Mouse (Mus musculus): ENCODE data around the gene Grap2. TPM values are rescaled to one million over a fixed set of nuclear protein-coding genes. Genes with fewer than 3 reads are reported as not detected.
A peak's percentile ranks its signal among the peaks of the same experiment; 100 is the strongest.

Grap2 gene
- polyA plus RNA-seq, 1 experiment from 2014 or later, result 0.41 TPM

DNA sequence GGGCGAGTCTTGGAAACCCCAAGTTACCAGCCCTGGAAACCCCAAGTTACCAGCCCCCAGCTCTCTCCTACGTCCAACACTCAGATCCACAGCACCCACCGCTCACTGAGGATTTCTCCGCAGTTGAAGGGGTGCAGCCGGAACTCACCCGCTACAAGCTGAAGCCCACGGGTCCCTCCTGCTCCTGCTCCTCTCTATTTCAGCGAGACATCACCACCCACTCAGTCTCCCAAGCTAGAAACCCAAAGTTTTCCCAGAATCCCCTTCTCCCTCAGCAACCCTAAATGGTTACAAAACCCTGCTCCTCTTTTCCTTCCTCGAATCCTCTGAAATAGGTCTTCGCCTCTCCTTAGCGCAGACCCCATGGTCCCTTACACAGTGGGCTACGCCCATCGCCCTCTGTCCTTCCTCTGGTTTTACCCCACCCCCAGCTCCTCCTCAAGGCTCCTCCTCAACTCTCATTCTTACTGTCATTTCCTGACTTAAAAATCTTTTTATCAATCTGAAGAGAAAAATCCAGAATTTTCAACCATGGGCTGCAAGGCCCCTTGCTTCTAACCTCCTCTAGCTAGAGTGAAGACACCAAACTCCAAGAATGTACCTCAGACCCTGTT is 60.0 kb downstream of the Grap2 start:
- no peaks in the 10 kb centered on the region for H3K27me3 ChIP-seq (replicated peaks)
- H3K36me3 ChIP-seq (replicated peaks), result no peaks in the 10 kb centered on the region
- peaks cover 7% of the 10 kb centered on the region for H3K4me1 ChIP-seq
- no peak overlapping the region for H3K9ac ChIP-seq
- H3K9me3 ChIP-seq, result no peaks in the 10 kb centered on the region
- no peak overlapping the region for H3K4me3 ChIP-seq
- WGBS, result 89% methylated on average over 13 of the region's 13 CpGs
- no peak overlapping the region for H3K27ac ChIP-seq
- H3K4me2 ChIP-seq, result no peak overlapping the region
- ATAC-seq (replicated peaks), result no peak

GRCm38 (mm10) chr15:80634391-80635193 is 62.2 kb downstream of the Grap2 start:
- Histone ChIP-seq H3K27ac (no peak overlapping the region), H3K36me3 (replicated peaks) (no peaks in the 10 kb centered on the region), H3K27me3 (replicated peaks) (no peaks in the 10 kb centered on the region), H3K4me2 (no peak overlapping the region), H3K4me3 (no peak overlapping the region), H3K9me3 (no peaks in the 10 kb centered on the region), H3K4me1 (peaks cover 7% of the 10 kb centered on the region), H3K9ac (no peak overlapping the region)
- ATAC-seq (replicated peaks), result no peak
- WGBS, result 60% methylated on average over 11 of the region's 11 CpGs

DNA sequence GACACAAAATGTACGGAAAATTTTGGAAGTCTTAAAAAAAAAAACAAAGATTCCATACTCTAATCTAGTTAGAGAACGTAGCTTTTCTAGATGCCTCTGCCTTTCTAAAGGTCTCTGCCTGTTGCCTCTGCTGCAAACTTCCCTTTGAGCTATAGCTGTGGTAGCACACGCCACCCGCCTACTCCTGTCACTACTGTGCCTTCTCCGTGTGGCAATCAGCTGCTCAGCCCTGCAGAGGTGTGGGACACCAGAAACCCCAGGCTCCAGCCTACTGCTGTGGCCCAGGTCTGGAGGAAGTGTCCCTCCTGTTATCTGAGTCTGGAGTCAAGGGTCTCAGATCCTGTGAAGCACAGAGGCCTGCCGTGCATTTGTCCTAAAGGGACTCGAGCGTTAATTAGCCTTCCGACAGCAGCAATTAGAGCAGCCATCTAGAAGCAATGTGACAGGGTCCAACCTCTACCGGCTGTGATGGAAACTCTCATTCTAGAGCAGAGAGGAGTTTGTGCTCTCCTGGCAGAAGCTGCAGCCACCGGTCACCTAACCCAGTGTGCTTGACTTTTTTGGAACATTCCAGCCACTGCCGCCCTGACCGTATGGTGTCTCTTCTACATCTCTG is 64.5 kb downstream of the Grap2 start:
- no peak overlapping the region for H3K9ac ChIP-seq
- no peaks in the 10 kb centered on the region for H3K4me1 ChIP-seq
- no peaks in the 10 kb centered on the region for H3K36me3 ChIP-seq (replicated peaks)
- no peak for ATAC-seq (replicated peaks)
- H3K4me2 ChIP-seq, result no peak overlapping the region
- H3K27me3 ChIP-seq (replicated peaks), result no peaks in the 10 kb centered on the region
- 67% methylated on average over 13 of the region's 13 CpGs for WGBS
- no peak overlapping the region for H3K27ac ChIP-seq
- H3K4me3 ChIP-seq, result no peak overlapping the region
- no peaks in the 10 kb centered on the region for H3K9me3 ChIP-seq

- no peak for ATAC-seq (replicated peaks)
- Histone ChIP-seq H3K36me3 (replicated peaks) (no peaks in the 10 kb centered on the region), H3K27me3 (replicated peaks) (no peaks in the 10 kb centered on the region), H3K4me3 (no peak overlapping the region), H3K9ac (no peak overlapping the region), H3K27ac (no peak overlapping the region), H3K4me2 (no peak overlapping the region), H3K4me1 (no peaks in the 10 kb centered on the region), H3K9me3 (no peaks in the 10 kb centered on the region)
- WGBS, result 57% methylated on average over 11 of the region's 11 CpGs
These were observed 66.8 kb downstream of the Grap2 start for GRCm38 (mm10) chr15:80639071-80639702.

DNA sequence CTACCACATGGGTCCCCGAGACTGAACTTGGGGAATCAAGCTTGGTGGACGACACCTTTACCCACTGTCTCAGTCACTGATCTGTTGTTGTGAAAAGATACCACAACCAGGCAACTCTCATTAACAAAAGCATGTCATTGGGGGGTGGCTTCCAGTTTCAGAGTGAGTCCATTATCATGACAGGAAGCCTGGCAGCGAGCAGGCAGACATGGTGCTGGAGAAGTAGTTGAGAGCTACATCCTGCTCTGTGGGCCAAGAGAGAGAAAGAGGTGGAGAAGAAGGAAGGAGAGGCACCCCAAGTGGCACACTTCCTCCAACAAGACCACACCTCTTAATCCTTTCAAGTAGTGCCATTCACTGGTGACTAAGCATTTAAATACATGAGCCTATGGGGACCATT is 67.5 kb downstream of the Grap2 start:
- H3K9ac ChIP-seq, result no peak overlapping the region
- H3K9me3 ChIP-seq, result no peaks in the 10 kb centered on the region
- no peak overlapping the region for H3K27ac ChIP-seq
- WGBS, result 82% methylated on average over 3 of the region's 3 CpGs
- H3K4me3 ChIP-seq, result no peak overlapping the region
- H3K36me3 ChIP-seq (replicated peaks), result no peaks in the 10 kb centered on the region
- H3K27me3 ChIP-seq (replicated peaks), result no peaks in the 10 kb centered on the region
- H3K4me2 ChIP-seq, result no peak overlapping the region
- no peaks in the 10 kb centered on the region for H3K4me1 ChIP-seq
- ATAC-seq (replicated peaks), result no peak

DNA sequence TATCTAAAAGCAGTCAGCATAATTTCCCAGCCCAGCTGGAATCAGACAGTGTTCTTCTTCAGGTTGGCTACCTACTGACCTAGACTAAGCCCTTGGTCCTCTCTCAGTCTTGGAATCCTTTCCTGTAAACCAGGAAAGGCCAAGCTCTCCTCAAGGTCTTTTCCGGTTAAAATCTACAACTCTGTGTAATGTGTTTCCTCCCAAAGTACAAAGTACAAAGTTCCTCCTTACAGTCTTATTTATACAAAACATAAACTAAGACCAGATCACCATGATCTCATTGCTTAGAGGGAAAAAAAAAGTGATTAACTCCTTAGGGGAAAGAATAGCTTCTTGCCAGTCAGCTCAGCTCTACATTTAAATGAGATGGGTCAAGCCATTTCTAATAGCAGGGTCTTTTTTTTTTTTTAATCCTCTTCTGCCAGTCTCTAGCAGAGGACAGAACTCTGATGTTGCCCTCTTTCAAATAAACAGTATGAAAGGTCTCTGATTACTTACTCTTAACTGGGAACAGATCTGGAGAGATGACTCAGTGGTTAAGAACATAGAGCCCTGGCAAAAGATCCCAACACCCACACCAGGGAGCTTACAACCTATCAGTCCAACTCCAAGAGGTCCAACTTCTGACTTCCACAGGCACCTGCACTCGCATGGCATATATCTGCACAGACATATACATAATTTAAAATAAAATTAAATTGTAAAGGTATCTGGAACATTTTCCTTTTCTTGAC is 69.5 kb downstream of the Grap2 start:
- H3K4me1 ChIP-seq, result no peaks in the 10 kb centered on the region
- H3K27me3 ChIP-seq (replicated peaks), result no peaks in the 10 kb centered on the region
- 90% methylated on average over 2 of the region's 2 CpGs for WGBS
- H3K27ac ChIP-seq, result no peak overlapping the region
- no peak for ATAC-seq (replicated peaks)
- H3K4me2 ChIP-seq, result no peak overlapping the region
- H3K36me3 ChIP-seq (replicated peaks), result no peaks in the 10 kb centered on the region
- no peaks in the 10 kb centered on the region for H3K9me3 ChIP-seq
- no peak overlapping the region for H3K9ac ChIP-seq
- no peak overlapping the region for H3K4me3 ChIP-seq

DNA sequence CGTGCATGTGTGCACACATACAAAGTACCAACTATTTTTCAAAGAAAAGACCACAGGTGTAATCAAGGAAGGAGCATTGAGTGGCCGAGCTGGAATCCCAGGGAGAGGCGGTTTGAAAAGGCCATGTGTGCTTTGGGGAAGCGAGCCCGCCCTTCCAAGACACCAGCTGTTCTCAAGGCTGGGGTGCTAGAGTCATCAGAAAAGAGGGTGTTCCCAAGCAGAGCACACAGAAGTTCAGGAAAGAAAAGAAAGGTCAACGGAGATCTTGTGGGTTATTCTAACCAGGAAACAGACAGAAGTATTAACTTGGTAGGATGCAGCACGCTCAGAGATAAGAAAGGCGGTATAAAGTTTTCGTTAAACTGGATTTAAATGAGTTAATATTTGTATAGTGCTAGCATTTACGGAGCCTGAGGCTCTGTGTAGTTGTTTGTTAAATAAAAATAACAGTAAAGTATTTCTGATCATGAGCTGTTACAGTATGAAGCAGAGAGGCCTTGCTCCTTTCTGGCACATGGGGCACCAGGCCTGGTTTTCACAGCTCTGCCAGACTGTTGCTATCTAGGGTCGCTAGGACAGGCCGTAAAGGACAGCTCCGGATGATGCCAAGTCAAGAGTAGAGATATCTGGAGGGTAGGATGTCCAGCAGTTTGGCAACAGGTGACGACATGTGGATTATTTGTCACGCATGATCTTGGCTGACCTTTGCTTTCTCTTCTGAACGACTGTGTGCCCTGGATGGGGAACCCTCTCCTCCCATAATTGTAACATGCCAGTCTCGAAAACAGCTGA is 72.8 kb downstream of the Grap2 start:
- H3K27ac ChIP-seq, result no peak overlapping the region
- no peak overlapping the region for H3K4me2 ChIP-seq
- ATAC-seq (replicated peaks), result no peak
- H3K9me3 ChIP-seq, result no peaks in the 10 kb centered on the region
- H3K27me3 ChIP-seq (replicated peaks), result no peaks in the 10 kb centered on the region
- no peak overlapping the region for H3K4me3 ChIP-seq
- H3K9ac ChIP-seq, result no peak overlapping the region
- no peaks in the 10 kb centered on the region for H3K36me3 ChIP-seq (replicated peaks)
- H3K4me1 ChIP-seq, result no peaks in the 10 kb centered on the region
- 85% methylated on average over 17 of the region's 17 CpGs for WGBS

- H3K27me3 ChIP-seq (replicated peaks), result no peaks in the 10 kb centered on the region
- H3K27ac ChIP-seq, result no peak overlapping the region
- no peak overlapping the region for H3K9ac ChIP-seq
- H3K36me3 ChIP-seq (replicated peaks), result no peaks in the 10 kb centered on the region
- H3K4me2 ChIP-seq, result no peak overlapping the region
- H3K9me3 ChIP-seq, result no peaks in the 10 kb centered on the region
- H3K4me3 ChIP-seq, result no peak overlapping the region
- peaks cover 5% of the 10 kb centered on the region; the same call in 1 of the 2 replicates for H3K4me1 ChIP-seq
- ATAC-seq (replicated peaks), result no peak
- 79% methylated on average over 15 of the region's 15 CpGs for WGBS
These were observed 76.7 kb downstream of the Grap2 start for GRCm38 (mm10) chr15:80648977-80649606.

DNA sequence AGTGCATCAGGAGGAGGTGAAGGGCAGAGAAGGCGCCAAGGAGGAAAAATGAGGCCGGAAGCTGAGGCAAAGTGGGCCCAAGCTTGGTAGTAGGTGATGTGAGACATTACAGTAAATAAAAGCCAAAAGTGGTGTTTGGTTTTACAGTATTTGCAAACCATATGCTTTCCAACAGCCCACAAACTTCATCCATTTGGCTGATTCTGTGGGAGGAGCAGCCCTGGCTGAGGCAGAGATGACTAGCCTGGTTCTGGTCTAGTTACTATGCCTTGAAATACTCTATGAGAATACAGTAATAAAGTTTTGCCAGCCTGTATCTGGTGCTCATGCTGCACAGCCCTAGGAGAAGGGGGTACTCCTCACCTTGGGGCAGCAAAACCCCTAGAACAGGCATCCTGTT is 78.0 kb downstream of the Grap2 start:
- Histone ChIP-seq H3K9me3 (no peaks in the 10 kb centered on the region), H3K4me1 (peaks cover 5% of the 10 kb centered on the region; the same call in 1 of the 2 replicates), H3K27ac (no peak overlapping the region), H3K36me3 (replicated peaks) (no peaks in the 10 kb centered on the region), H3K4me3 (no peak overlapping the region), H3K4me2 (no peak overlapping the region), H3K9ac (no peak overlapping the region), H3K27me3 (replicated peaks) (no peaks in the 10 kb centered on the region)
- no peak for ATAC-seq (replicated peaks)
- WGBS, result 75% methylated on average over 2 of the region's 2 CpGs

DNA sequence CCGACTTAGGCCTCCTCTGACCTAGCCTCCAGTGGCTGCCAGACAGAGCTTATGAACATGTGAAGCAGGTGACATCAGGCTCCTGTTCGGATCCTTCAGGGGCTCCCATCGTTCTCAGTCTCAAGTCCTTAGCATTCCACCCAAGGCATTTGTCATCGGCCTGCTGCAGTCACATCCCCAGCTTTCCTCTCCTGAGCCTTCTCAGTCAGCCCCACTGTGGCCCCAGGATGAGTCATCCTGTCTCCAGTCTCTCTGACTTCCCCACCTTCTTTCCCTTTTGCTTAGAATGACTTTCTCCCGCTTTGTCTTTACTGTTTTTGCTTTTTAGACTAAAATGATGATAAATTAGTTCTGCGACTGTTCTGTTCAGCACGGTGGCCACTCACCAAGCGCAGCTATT is 81.5 kb downstream of the Grap2 start:
- Histone ChIP-seq H3K27ac (no peak overlapping the region), H3K9ac (no peak overlapping the region), H3K4me1 (peaks cover 9% of the 10 kb centered on the region), H3K4me2 (no peak overlapping the region), H3K36me3 (replicated peaks) (no peaks in the 10 kb centered on the region), H3K27me3 (replicated peaks) (no peaks in the 10 kb centered on the region), H3K9me3 (no peaks in the 10 kb centered on the region), H3K4me3 (no peak overlapping the region)
- 89% methylated on average over 8 of the region's 8 CpGs for WGBS
- ATAC-seq (replicated peaks), result no peak

DNA sequence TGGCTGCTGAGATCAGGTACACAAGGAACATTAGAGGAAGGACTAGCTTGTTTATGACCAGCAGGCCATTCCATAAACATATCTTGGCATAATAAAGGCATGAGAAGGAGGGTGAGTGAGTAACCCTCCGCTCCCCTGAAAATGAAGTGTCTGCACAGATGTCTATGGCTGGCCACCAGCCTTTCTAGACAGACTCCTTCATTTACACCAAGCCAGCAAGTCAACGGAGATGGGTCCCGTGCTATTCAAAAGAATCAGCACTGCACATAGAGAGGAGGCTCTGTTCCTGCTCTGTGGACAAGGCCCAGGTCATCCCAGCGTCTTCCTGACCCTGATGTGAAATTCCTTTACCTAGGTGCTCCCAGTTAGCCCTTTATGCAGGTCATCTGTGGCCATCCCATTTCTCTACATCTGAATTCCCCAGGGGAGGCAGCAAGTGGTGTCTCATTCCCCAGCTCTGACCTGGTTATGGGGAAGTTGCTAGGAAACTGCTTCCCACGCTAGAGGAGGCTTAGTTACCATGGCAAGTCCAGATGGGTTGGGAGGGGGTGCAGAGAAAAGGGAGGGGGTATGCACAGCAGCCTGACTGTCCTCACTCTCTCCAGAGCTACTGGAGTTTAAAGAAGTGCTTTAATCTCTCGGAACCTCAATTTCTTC is 86.5 kb downstream of the Grap2 start:
- WGBS, result 52% methylated on average over 6 of the region's 6 CpGs
- Histone ChIP-seq H3K4me2 (no peak overlapping the region), H3K36me3 (replicated peaks) (no peaks in the 10 kb centered on the region), H3K27ac (no peak overlapping the region), H3K9me3 (no peaks in the 10 kb centered on the region), H3K4me1 (peaks cover 11% of the 10 kb centered on the region), H3K9ac (no peak overlapping the region), H3K27me3 (replicated peaks) (no peaks in the 10 kb centered on the region), H3K4me3 (no peak overlapping the region)
- ATAC-seq (replicated peaks), result peak; percentile 69; the same call in 1 of the 2 replicates

All from midbrain, embryonic 15.5 days (tissue).